Mouse (Mus musculus) pancreas, adult 10 weeks (tissue): ENCODE results near the gene Map2k1. TPM values are rescaled to one million over a fixed set of nuclear protein-coding genes. Genes with fewer than 3 reads are reported as not detected.

Experiments used
- polyA plus RNA-seq: library from polyadenylated mRNA; stranded (reverse); fragments of 350-450 nt; fragmentation: Illumina TruSeq; extraction: RNeasy Lipid Tissue Mini Kit (QIAGEN cat#74804); gene quantifications from one replicate; pipeline ENCODE4 v1.2.3, GENCODE M21; 2015; ENCODE audit warnings: low read depth, low replicate concordance; ENCODE audit not compliant: insufficient read depth

The Map2k1 gene
- 10.1 TPM for polyA plus RNA-seq

GRCm38 (mm10) chr9:64253021-64253904 is at the start of gene Map2k1:
Map2k1 (minus strand) TSS chr9:64253631.

GRCm38 (mm10) chr9:64281105-64281780 is 27.8 kb upstream of the Map2k1 start, which contains the start of gene Tipin:
Tipin (plus strand) TSS chr9:64281581.

GRCm38 (mm10) chr9:64234768-64235435 is 18.5 kb downstream of the Map2k1 start, which contains the start of gene Uchl4:
Uchl4 (plus strand) TSS chr9:64235201.

GRCm38 (mm10) chr9:64178974-64179646 is 74.3 kb downstream of the Map2k1 start, which contains the start of gene Snapc5:
Snapc5 (plus strand) TSS chr9:64179274.

GRCm38 (mm10) chr9:64172816-64173665 is 80.4 kb downstream of the Map2k1 start, which contains the start of the genes Zwilch and Rpl4:
Zwilch (minus strand) TSS chr9:64173104.
Rpl4 (plus strand) TSS chr9:64173375.

Other genes starting within 250 kb of the Map2k1 start
- 4.9 TPM for gene Smad6, start 231.6 kb downstream of the Map2k1 start, polyA plus RNA-seq
- not detected for gene Lctl, start 136.5 kb downstream of the Map2k1 start, polyA plus RNA-seq
- gene Zwilch, start 80.5 kb downstream of the Map2k1 start, polyA plus RNA-seq = not detected
- 399 TPM for gene Rpl4, start 80.3 kb downstream of the Map2k1 start, polyA plus RNA-seq
- gene Snapc5, start 74.4 kb downstream of the Map2k1 start, polyA plus RNA-seq = 10.0 TPM
- gene Uchl4, start 18.4 kb downstream of the Map2k1 start, polyA plus RNA-seq = not detected
- 7.3 TPM for gene Tipin, start 27.9 kb upstream of the Map2k1 start, polyA plus RNA-seq
- gene Dis3l, start 87.7 kb upstream of the Map2k1 start, polyA plus RNA-seq = 2.8 TPM
- gene Megf11, start 132.0 kb upstream of the Map2k1 start, polyA plus RNA-seq = not detected